Mouse (Mus musculus): ENCODE results near the gene Fars2. TPM values are rescaled to one million over a fixed set of nuclear protein-coding genes. Genes with fewer than 3 reads are reported as not detected.

Gene Fars2
- total and polyA plus RNA-seq, 2 experiments from 2014 or later = 21.5 to 34.6 TPM

- no peaks in the 10 kb centered on the region for H3K9me3 ChIP-seq (ENCODE audit: low read length)
- no peaks in the 10 kb centered on the region for H3K36me3 ChIP-seq (ENCODE audit: insufficient read depth, low read length)
- no peaks in the 10 kb centered on the region for H3K27me3 ChIP-seq (ENCODE audit: insufficient read depth, low read length)
- DNase-seq (ENCODE audit: low spot score) (peak; percentile 17), ATAC-seq (no peak)
- no peak overlapping the region for H3K4me3 ChIP-seq (ENCODE audit: low read length)
- H3K9ac ChIP-seq (replicated peaks; ENCODE audit: low read length) = no peak overlapping the region
- no peak for TF ChIP-seq CTCF (IDR thresholded peaks at IDR 0.05; ENCODE audit: low read depth)
- WGBS = 64% methylated on average over 7 of the region's 7 CpGs
- H3K4me1 ChIP-seq (ENCODE audit: insufficient read depth, low read length) = no peaks in the 10 kb centered on the region
- H3K4me2 ChIP-seq (ENCODE audit: low read depth, low read length) = no peak overlapping the region
- H3K27ac ChIP-seq = no peak overlapping the region
Measured at GRCm38 (mm10) chr13:36429500-36430189, 312.4 kb downstream of the Fars2 start.

- Histone ChIP-seq H3K27ac (no peak overlapping the region), H3K36me3 (ENCODE audit: insufficient read depth, low read length) (no peaks in the 10 kb centered on the region), H3K9ac (replicated peaks; ENCODE audit: low read length) (no peak overlapping the region), H3K4me2 (ENCODE audit: low read depth, low read length) (no peak overlapping the region), H3K9me3 (ENCODE audit: low read length) (no peaks in the 10 kb centered on the region), H3K27me3 (ENCODE audit: insufficient read depth, low read length) (no peaks in the 10 kb centered on the region), H3K4me3 (ENCODE audit: low read length) (no peak overlapping the region), H3K4me1 (ENCODE audit: insufficient read depth, low read length) (no peaks in the 10 kb centered on the region)
- 68% methylated on average over 6 of the region's 6 CpGs for WGBS
- DNase-seq (ENCODE audit: low spot score) = no peak
- ATAC-seq = peak; percentile 43; the same call in 1 of the 2 replicates
- no peak for TF ChIP-seq CTCF (IDR thresholded peaks at IDR 0.05; ENCODE audit: low read depth)
Measured at GRCm38 (mm10) chr13:36430420-36431114, 313.4 kb downstream of the Fars2 start.

GRCm38 (mm10) chr13:36431974-36432518 is 314.8 kb downstream of the Fars2 start:
- H3K27me3 ChIP-seq (ENCODE audit: insufficient read depth, low read length) = no peaks in the 10 kb centered on the region
- WGBS = 84% methylated on average over 8 of the region's 8 CpGs
- H3K4me2 ChIP-seq (ENCODE audit: low read depth, low read length) = no peak overlapping the region
- no peak overlapping the region for H3K4me3 ChIP-seq (ENCODE audit: low read length)
- DNase-seq (ENCODE audit: low spot score) (no peak), ATAC-seq (no peak)
- H3K27ac ChIP-seq = no peak overlapping the region
- no peaks in the 10 kb centered on the region for H3K9me3 ChIP-seq (ENCODE audit: low read length)
- H3K4me1 ChIP-seq (ENCODE audit: insufficient read depth, low read length) = no peaks in the 10 kb centered on the region
- no peak overlapping the region for H3K9ac ChIP-seq (replicated peaks; ENCODE audit: low read length)
- no peaks in the 10 kb centered on the region for H3K36me3 ChIP-seq (ENCODE audit: insufficient read depth, low read length)
- TF ChIP-seq CTCF (IDR thresholded peaks at IDR 0.05; ENCODE audit: low read depth) = no peak

GRCm38 (mm10) chr13:36444748-36445423 is 327.7 kb downstream of the Fars2 start:
- H3K4me1 ChIP-seq (ENCODE audit: insufficient read depth, low read length) = no peaks in the 10 kb centered on the region
- no peaks in the 10 kb centered on the region for H3K27me3 ChIP-seq (ENCODE audit: insufficient read depth, low read length)
- no peak overlapping the region for H3K27ac ChIP-seq
- H3K4me2 ChIP-seq (ENCODE audit: low read depth, low read length) = no peak overlapping the region
- no peak overlapping the region for H3K4me3 ChIP-seq (ENCODE audit: low read length)
- no peak overlapping the region for H3K9ac ChIP-seq (replicated peaks; ENCODE audit: low read length)
- H3K36me3 ChIP-seq (ENCODE audit: insufficient read depth, low read length) = no peaks in the 10 kb centered on the region
- no peaks in the 10 kb centered on the region for H3K9me3 ChIP-seq (ENCODE audit: low read length)
- no peak for TF ChIP-seq CTCF (IDR thresholded peaks at IDR 0.05; ENCODE audit: low read depth)
- WGBS = 60% methylated on average over 4 of the region's 4 CpGs
- DNase-seq (ENCODE audit: low spot score) (no peak), ATAC-seq (no peak)

- no peak for DNase-seq (ENCODE audit: low spot score)
- no peaks in the 10 kb centered on the region for H3K36me3 ChIP-seq (ENCODE audit: insufficient read depth, low read length)
- H3K9ac ChIP-seq (replicated peaks; ENCODE audit: low read length) = no peak overlapping the region
- H3K4me2 ChIP-seq (ENCODE audit: low read depth, low read length) = no peak overlapping the region
- no peaks in the 10 kb centered on the region for H3K9me3 ChIP-seq (ENCODE audit: low read length)
- H3K4me1 ChIP-seq (ENCODE audit: insufficient read depth, low read length) = no peaks in the 10 kb centered on the region
- no peak overlapping the region for H3K4me3 ChIP-seq (ENCODE audit: low read length)
- no peak for TF ChIP-seq CTCF (IDR thresholded peaks at IDR 0.05; ENCODE audit: low read depth)
- H3K27ac ChIP-seq = no peak overlapping the region
- WGBS = 41% methylated on average over 4 of the region's 4 CpGs
- ATAC-seq = no peak
- no peaks in the 10 kb centered on the region for H3K27me3 ChIP-seq (ENCODE audit: insufficient read depth, low read length)
Measured at GRCm38 (mm10) chr13:36447947-36448346, 330.7 kb downstream of the Fars2 start.

GRCm38 (mm10) chr13:36448565-36448964 is 331.4 kb downstream of the Fars2 start:
- Histone ChIP-seq H3K9ac (replicated peaks; ENCODE audit: low read length) (no peak overlapping the region), H3K4me3 (ENCODE audit: low read length) (no peak overlapping the region), H3K4me1 (ENCODE audit: insufficient read depth, low read length) (no peaks in the 10 kb centered on the region), H3K27me3 (ENCODE audit: insufficient read depth, low read length) (no peaks in the 10 kb centered on the region), H3K4me2 (ENCODE audit: low read depth, low read length) (no peak overlapping the region), H3K36me3 (ENCODE audit: insufficient read depth, low read length) (no peaks in the 10 kb centered on the region), H3K27ac (no peak overlapping the region), H3K9me3 (ENCODE audit: low read length) (no peaks in the 10 kb centered on the region)
- 71% methylated on average over 7 of the region's 7 CpGs for WGBS
- no peak for ATAC-seq
- DNase-seq (ENCODE audit: low spot score) = no peak
- TF ChIP-seq CTCF (IDR thresholded peaks at IDR 0.05; ENCODE audit: low read depth) = no peak

Data from hindbrain, postnatal 0 days (tissue).